ENCODE assay signal across 11 mouse cellular contexts in genomic region chr15:95977939-95978252, GRCm38 (mm10).
"Had no signal": no experiment of that assay in that cellular context is flagged by ENCODE, and none has a peak within 500 bp of the region (broad histone marks: within the 10 kb centered on the region; RNA-seq: fewer than 3 reads in every experiment).

No protein-coding gene starts in this region.

- H3K4me3 ChIP-seq: limb, embryonic 15.5 days; midbrain, embryonic 10.5 days; stomach, embryonic 15.5 days had no signal

- H3K9ac ChIP-seq: limb, embryonic 15.5 days; stomach, embryonic 15.5 days had no signal

- H3K4me1 ChIP-seq: limb, embryonic 15.5 days; midbrain, embryonic 10.5 days; stomach, embryonic 15.5 days had no signal

- DNase-seq: kidney, adult 11 months; kidney, postnatal 10 days; lung, adult 18-20 months; right cerebral cortex, postnatal 4 days; spleen, adult 18-20 months; thymus, adult 2 months; thymus, postnatal 25 days had no signal

- H3K4me2 ChIP-seq: limb, embryonic 15.5 days; stomach, embryonic 15.5 days had no signal

- H3K27me3 ChIP-seq: limb, embryonic 15.5 days; stomach, embryonic 15.5 days had no signal

- H3K27ac ChIP-seq: limb, embryonic 15.5 days; midbrain, embryonic 10.5 days; stomach, embryonic 15.5 days had no signal

- ATAC-seq: midbrain, embryonic 16.5 days had no signal

- H3K9me3 ChIP-seq: limb, embryonic 15.5 days; midbrain, embryonic 10.5 days; stomach, embryonic 15.5 days had no signal
